Mouse (Mus musculus) myocyte (in vitro differentiated cells): Measurements from ENCODE around the gene Gm10644.

ENCODE experiments used
- CEBPB ChIP-seq: IDR thresholded peaks from 2 replicates; pipeline ENCODE4 v1.6.1; 2011; ENCODE audit warnings: mild to moderate bottlenecking, moderate library complexity; ENCODE audit not compliant: poor library complexity, insufficient read depth, severe bottlenecking
- E2F4 ChIP-seq: IDR thresholded peaks from one replicate; pipeline ENCODE4 v1.6.1; 2011; ENCODE audit warnings: mild to moderate bottlenecking, control low read depth, moderate library complexity; ENCODE audit not compliant: insufficient read depth
- MAX ChIP-seq: IDR thresholded peaks from one replicate; pipeline ENCODE4 v1.6.1; 2011; ENCODE audit warnings: low read depth, mild to moderate bottlenecking, control low read depth
- MYOG ChIP-seq, 3 experiments: IDR thresholded peaks; one replicate each; pipeline ENCODE4 v1.6.1; 2011; ENCODE audit warnings: control low read depth in 2 of 3, low read depth in 2 of 3, mild to moderate bottlenecking in 2 of 3; ENCODE audit not compliant: insufficient read length in 2 of 3, control insufficient read depth in 1 of 3, insufficient read depth in 1 of 3
- POLR2A ChIP-seq: IDR thresholded peaks from one replicate; pipeline ENCODE4 v1.6.1; 2011; ENCODE audit warnings: low read depth, mild to moderate bottlenecking, control low read depth, moderate library complexity; ENCODE audit not compliant: insufficient read length
- TCF12 ChIP-seq: IDR thresholded peaks from one replicate; pipeline ENCODE4 v1.6.1; 2011; ENCODE audit warnings: mild to moderate bottlenecking, control low read depth; ENCODE audit not compliant: poor library complexity, insufficient read depth, severe bottlenecking
- TCF3 ChIP-seq: IDR thresholded peaks from one replicate; pipeline ENCODE4 v1.6.1; 2011; ENCODE audit warnings: low read depth, control low read depth; ENCODE audit not compliant: insufficient read length

- no peak for TF ChIP-seq POLR2A
- no peak for TF ChIP-seq MAX
- TF ChIP-seq E2F4 = no peak
- no peak for TF ChIP-seq TCF3
- no peak for TF ChIP-seq CEBPB
- TF ChIP-seq MYOG (IDR thresholded peaks at IDR 0.05; ENCODE audit: control insufficient read depth in 1 of 3, insufficient read depth in 1 of 3, insufficient read length in 2 of 3, low read depth in 2 of 3) = no peak
- TF ChIP-seq TCF12 = no peak
Measured at GRCm38 (mm10) chr8:83911809-83912731, 42.9 kb downstream of the Gm10644 start.
